In genomic region chr2:137116675-137117320, GRCm38 (mm10) we compare ENCODE assay signal across 8 mouse cellular contexts. TPM values are rescaled to one million over a fixed set of nuclear protein-coding genes. Genes with fewer than 3 reads are reported as not detected.
DNase-seq lines count a peak whose midpoint lies in the region; ATAC-seq lines count a peak whose summit lies in the region.

No protein-coding gene starts in this region.

- peak overlapping the region; percentile 99 for H3K27ac ChIP-seq in intestine, embryonic 14.5 days (ENCODE audit: low read depth)

- peak; percentile 91 to 94 for DNase-seq in adrenal gland, adult 18-20 months (ENCODE audit: low spot score in 2 of 2)
- peak; percentile 98 for DNase-seq in embryo, embryonic 10 days (ENCODE audit: low spot score)
- DNase-seq in gastrocnemius, postnatal 36 days: peak; percentile 89 to 91
- peak; percentile 94 for DNase-seq in intestine, embryonic 14.5 days (ENCODE audit: low spot score)
- peak; percentile 16 to 70 for DNase-seq in left cerebral cortex, adult 9 months (ENCODE audit: low spot score in 2 of 2)
- DNase-seq in retina, postnatal 7 days (ENCODE audit: low read depth, low spot score): peak; percentile 91
- DNase-seq in thymus, postnatal 4 days: peak; percentile 69

- no peaks in the 10 kb centered on the region for H3K27me3 ChIP-seq in intestine, embryonic 14.5 days (replicated peaks; ENCODE audit: control insufficient read depth, insufficient read depth, low read length)

- ATAC-seq in intestine, embryonic 14.5 days (replicated peaks; ENCODE audit: low FRiP score, low TSS enrichment, low read depth): peak; percentile 88
- ATAC-seq in megakaryocyte, adult 5-6 weeks (ENCODE audit: poor library complexity, severe bottlenecking): peak; percentile 57

- H3K9me3 ChIP-seq in intestine, embryonic 14.5 days (ENCODE audit: control insufficient read depth, low read length): no peaks in the 10 kb centered on the region

- H3K4me1 ChIP-seq in intestine, embryonic 14.5 days (replicated peaks; ENCODE audit: control insufficient read depth, insufficient read depth, low read length): peaks cover 11% of the 10 kb centered on the region

- H3K4me3 ChIP-seq in intestine, embryonic 14.5 days (ENCODE audit: low read depth, low read length): peak overlapping the region; percentile 72

- WGBS in intestine, embryonic 14.5 days: under 1% methylated on average over 57 of the region's 61 CpGs

- peak overlapping the region; percentile 81 for H3K4me2 ChIP-seq in intestine, embryonic 14.5 days (ENCODE audit: low read length)

- no peaks in the 10 kb centered on the region for H3K36me3 ChIP-seq in intestine, embryonic 14.5 days (ENCODE audit: control insufficient read depth, insufficient read depth, low read length)

- intact Hi-C loops in gastrocnemius, postnatal 36 days (cut with DNase I): loop anchor here (5.0 to 10.0 kb wide), 3 partner anchors 458 to 826 kb away; no protein-coding TSS in a partner anchor

- peak overlapping the region; percentile 91 for H3K9ac ChIP-seq in intestine, embryonic 14.5 days (ENCODE audit: low read length)

RNA-seq across cellular contexts. Expression of gene Jag1, which starts 0.4 kb away (rescaled TPM):
- 10 to 100 TPM; 11.3 to 11.9 TPM for total RNA-seq in adrenal gland, adult 18-20 months (2021)
- total RNA-seq in gastrocnemius, postnatal 36 days (2021): 1 to 10 TPM; 5.6 to 6.0 TPM
- 18.8 and 20.6 TPM in 2 replicates for polyA plus RNA-seq in intestine, embryonic 14.5 days (2014; fragmentation: Nextera tagmentation; extraction: Ambion mirVana)
- total RNA-seq in megakaryocyte, adult 5-6 weeks (2015): 0.57 and 0.94 TPM in 2 replicates
- total RNA-seq in megakaryocyte, adult 5-6 weeks (2017): 0.61 and 0.81 TPM in 2 replicates

Comparison
In these comparisons a context has a peak if more than half of its experiments do, and no peak if none do; other contexts are left out.
1. Peak in every context shown above with its lines: DNase-seq, ATAC-seq, H3K4me3 ChIP-seq and H3K27ac ChIP-seq.
2. DNase-seq: peak in every context shown above with its lines; median percentile 98 in embryo, embryonic 10 days; 94 in intestine, embryonic 14.5 days; 92 in adrenal gland, adult 18-20 months; 91 in retina, postnatal 7 days; 90 in gastrocnemius, postnatal 36 days; 69 in thymus, postnatal 4 days; 43 in left cerebral cortex, adult 9 months.